Mouse (Mus musculus) ES-E14 (cell line): Measurements from ENCODE around the gene H2-Aa.

Experiments
- MAFK ChIP-seq: IDR thresholded peaks from 2 replicates; pipeline ENCODE4 v1.6.1; 2014; ENCODE audit warnings: mild to moderate bottlenecking, low read depth, low read length, inconsistent platforms; ENCODE audit not compliant: insufficient read depth
- ZC3H11A ChIP-seq: IDR thresholded peaks from 2 replicates; pipeline ENCODE4 v1.6.1; 2012; ENCODE audit warnings: low read depth, mild to moderate bottlenecking, inconsistent platforms, low read length, borderline replicate concordance

DNA sequence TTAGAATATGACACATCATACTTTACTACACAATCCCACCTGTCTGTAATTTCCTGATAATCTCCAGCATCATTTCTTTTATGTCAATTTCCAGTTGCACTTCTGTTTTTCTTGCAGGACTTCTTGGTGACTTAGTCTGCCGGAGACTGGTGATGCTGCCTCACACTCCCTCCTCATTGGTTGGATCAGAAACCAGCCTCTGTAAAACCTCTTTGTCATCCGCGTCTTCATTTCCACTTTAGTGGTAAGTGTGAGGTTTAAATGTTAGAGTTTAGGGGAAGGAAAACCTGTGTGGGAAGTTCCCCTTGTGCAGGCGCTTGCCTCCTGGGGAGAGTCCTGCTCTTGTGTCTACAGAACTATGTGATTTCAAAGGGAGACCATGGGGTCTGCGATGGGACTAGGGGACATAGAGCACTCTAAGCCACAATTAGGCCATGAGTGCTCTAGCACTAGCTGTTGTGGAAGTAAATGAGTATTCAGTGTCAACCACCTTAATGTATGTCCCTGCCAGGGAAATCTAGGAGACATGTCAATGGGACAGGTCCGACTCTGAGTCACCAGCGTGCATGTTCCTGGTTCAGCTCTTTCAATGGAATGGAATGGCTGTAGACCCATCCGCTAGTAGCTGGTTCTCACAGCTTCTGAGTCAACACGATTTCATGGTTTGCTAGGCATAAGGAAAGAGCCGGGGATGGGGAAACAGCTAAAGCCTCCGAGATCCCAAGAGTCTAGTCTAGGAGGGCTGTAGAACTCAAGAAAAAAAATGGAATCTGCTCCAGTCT is 29.8 kb downstream of the H2-Aa start, which contains the start of gene H2-Ab1:
- TF ChIP-seq ZC3H11A (no peak), MAFK (no peak)
